Mouse (Mus musculus): ENCODE results near the gene Rsph3b.
"Not testable (repeated sequence)": the region's sequence is repeated elsewhere in the genome, so short reads cannot be mapped to it uniquely, and the experiment has no call there.

DNA sequence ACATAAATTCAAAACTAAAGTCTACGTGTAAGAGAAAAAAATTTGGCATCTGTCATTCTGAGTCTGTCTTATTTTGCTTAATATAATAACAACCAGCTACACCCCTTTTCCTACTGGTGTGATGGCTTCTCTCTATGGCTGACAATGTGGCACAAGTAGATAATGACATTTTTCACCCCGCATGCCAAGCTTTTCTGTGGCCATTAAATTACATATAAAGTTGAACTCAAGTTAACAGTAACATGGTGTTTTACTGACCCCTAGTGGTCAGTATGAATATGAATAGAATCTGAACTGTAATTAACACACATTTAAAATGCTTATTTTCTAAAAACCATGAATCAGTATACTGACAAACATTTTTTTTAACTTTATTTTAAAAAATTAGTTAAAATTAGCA, 48.1 kb downstream of the Rsph3b start:
- not testable (repeated sequence) for TF ChIP-seq RCOR1 (IDR thresholded peaks at IDR 0.05; ENCODE audit: low read depth, low read length); POLR2A (IDR thresholded peaks at IDR 0.05; ENCODE audit: control insufficient read depth in 1 of 2, insufficient read depth in 1 of 2, low read depth in 1 of 2, low read length in 2 of 2, poor library complexity in 1 of 2); MAFK (IDR thresholded peaks at IDR 0.05; ENCODE audit: borderline replicate concordance, low read depth, low read length); SIN3A (IDR thresholded peaks at IDR 0.05; ENCODE audit: low read length); HCFC1 (IDR thresholded peaks at IDR 0.05; ENCODE audit: low read depth, low read length); GATA1 (IDR thresholded peaks at IDR 0.05; ENCODE audit: low read depth, low read length); ETS1 (IDR thresholded peaks at IDR 0.05; ENCODE audit: low read depth, low read length); E2F4 (IDR thresholded peaks at IDR 0.05; ENCODE audit: borderline replicate concordance, low read depth, low read length); KAT2A (conservative IDR thresholded peaks at IDR 0.05; ENCODE audit: low read depth, low read length); ZC3H11A (IDR thresholded peaks at IDR 0.05; ENCODE audit: low read depth, low read length)
